Mouse (Mus musculus) liver, embryonic 13.5 days (tissue): ENCODE measurements at regions not wholly inside any gene's neighbourhood (a gene's known extent, or its start where the extent isn't known, plus 50 kb on each side); places are given as distances from the start of the nearest gene placed in this dataset.

Source experiments
- ATAC-seq: fragments of 200-750 bp; cut with Nextera tagmentation; 2 replicates; pipeline ENCODE4 v1.8.0; 2017; ENCODE audit warnings: low read depth, mild to moderate bottlenecking, moderate number of reproducible peaks, moderate library complexity
- DNase-seq: peaks from one replicate; pipeline ENCODE4 v3.0.0; 2022
- H3K27ac ChIP-seq: fragments of 300-500 bp; sonication (generic); 2 replicates; pipeline ENCODE4 v1.5.1; 2015; ENCODE audit warnings: moderate library complexity, mild to moderate bottlenecking, inconsistent platforms
- H3K27me3 ChIP-seq: fragments of 300-500 bp; sonication (generic); 2 replicates; pipeline ENCODE4 v1.6.1; 2015; ENCODE audit warnings: mild to moderate bottlenecking, inconsistent platforms
- H3K36me3 ChIP-seq: fragments of 300-500 bp; sonication (generic); 2 replicates; pipeline ENCODE4 v1.6.1; 2015; ENCODE audit warnings: mild to moderate bottlenecking, inconsistent platforms
- H3K4me1 ChIP-seq: fragments of 300-500 bp; sonication (generic); replicated peaks from 2 replicates; pipeline ENCODE4 v1.6.1; 2015; ENCODE audit warnings: inconsistent platforms
- H3K4me2 ChIP-seq: fragments of 300-500 bp; sonication (generic); 2 replicates; pipeline ENCODE4 v1.6.1; 2015; ENCODE audit warnings: inconsistent platforms, mild to moderate bottlenecking, moderate library complexity
- H3K4me3 ChIP-seq: fragments of 300-500 bp; sonication (generic); replicated peaks from 2 replicates; pipeline ENCODE4 v1.5.1; 2015; ENCODE audit warnings: mild to moderate bottlenecking, inconsistent platforms
- H3K9ac ChIP-seq: fragments of 300-500 bp; sonication (generic); 2 replicates; pipeline ENCODE4 v1.6.1; 2015; ENCODE audit warnings: mild to moderate bottlenecking, inconsistent platforms
- H3K9me3 ChIP-seq: fragments of 300-500 bp; sonication (generic); replicated peaks from 2 replicates; pipeline ENCODE4 v1.6.1; 2016; ENCODE audit warnings: inconsistent platforms
- WGBS: fragments of 180-500 bp; shearing (Covaris S2); methylation state at CpG from one replicate; pipeline ENCODE4 v1.1.7; 2015; ENCODE audit not compliant: insufficient replicate concordance; 5-methylcytosine and 5-hydroxymethylcytosine counted together

- H3K36me3 ChIP-seq: no peaks in the 10 kb centered on the region
- no peak for DNase-seq
- H3K27me3 ChIP-seq: no peaks in the 10 kb centered on the region
Measured at GRCm38 (mm10) chr8:127860376-127860775, 498.0 kb upstream of the Nrp1 start.

GRCm38 (mm10) chr8:127860891-127861290 is 497.5 kb upstream of the Nrp1 start:
- no peaks in the 10 kb centered on the region for H3K27me3 ChIP-seq
- DNase-seq (no peak), ATAC-seq (no peak)
- no peak overlapping the region for H3K4me3 ChIP-seq
- WGBS: 47% methylated on average over 3 of the region's 3 CpGs
- no peak overlapping the region for H3K27ac ChIP-seq
- no peak overlapping the region for H3K4me2 ChIP-seq
- H3K9ac ChIP-seq: no peak overlapping the region
- no peaks in the 10 kb centered on the region for H3K4me1 ChIP-seq
- no peaks in the 10 kb centered on the region for H3K36me3 ChIP-seq
- H3K9me3 ChIP-seq: no peaks in the 10 kb centered on the region

More at GRCm38 (mm10) chr8:127860376-127860775, 498.0 kb upstream of the Nrp1 start:
- Histone ChIP-seq H3K4me3 (no peak overlapping the region), H3K4me1 (no peaks in the 10 kb centered on the region), H3K27ac (no peak overlapping the region), H3K9ac (no peak overlapping the region), H3K4me2 (no peak overlapping the region), H3K9me3 (no peaks in the 10 kb centered on the region)
- no peak for ATAC-seq
- WGBS: 73% methylated on average over 3 of the region's 3 CpGs

- H3K4me3 ChIP-seq: no peak overlapping the region
- H3K27ac ChIP-seq: no peak overlapping the region
- WGBS: 39% methylated on average over 1 of the region's 1 CpGs
- H3K9me3 ChIP-seq: no peaks in the 10 kb centered on the region
- no peaks in the 10 kb centered on the region for H3K4me1 ChIP-seq
- no peak for DNase-seq
- H3K9ac ChIP-seq: no peak overlapping the region
- no peak for ATAC-seq
- H3K36me3 ChIP-seq: no peaks in the 10 kb centered on the region
- no peaks in the 10 kb centered on the region for H3K27me3 ChIP-seq
- H3K4me2 ChIP-seq: no peak overlapping the region
Measured at GRCm38 (mm10) chr8:127884641-127885040, 473.8 kb upstream of the Nrp1 start.

- H3K4me3 ChIP-seq: no peak overlapping the region
- ATAC-seq (no peak), DNase-seq (no peak)
- H3K36me3 ChIP-seq: no peaks in the 10 kb centered on the region
- no peaks in the 10 kb centered on the region for H3K4me1 ChIP-seq
- WGBS: 59% methylated on average over 3 of the region's 3 CpGs
- no peaks in the 10 kb centered on the region for H3K27me3 ChIP-seq
- H3K27ac ChIP-seq: no peak overlapping the region
- no peak overlapping the region for H3K9ac ChIP-seq
- H3K4me2 ChIP-seq: no peak overlapping the region
- H3K9me3 ChIP-seq: no peaks in the 10 kb centered on the region
Measured at GRCm38 (mm10) chr8:127885211-127885610, 473.2 kb upstream of the Nrp1 start.

GRCm38 (mm10) chr8:127885831-127886230 is 472.6 kb upstream of the Nrp1 start:
- no peak overlapping the region for H3K9ac ChIP-seq
- 48% methylated on average over 3 of the region's 3 CpGs for WGBS
- ATAC-seq: no peak

GRCm38 (mm10) chr8:127890729-127891128 is 467.7 kb upstream of the Nrp1 start:
- Histone ChIP-seq H3K4me3 (no peak overlapping the region), H3K4me2 (no peak overlapping the region), H3K9me3 (no peaks in the 10 kb centered on the region), H3K36me3 (no peaks in the 10 kb centered on the region), H3K27me3 (no peaks in the 10 kb centered on the region), H3K27ac (no peak overlapping the region), H3K4me1 (no peaks in the 10 kb centered on the region), H3K9ac (no peak overlapping the region)
- DNase-seq: no peak
- 68% methylated on average over 6 of the region's 6 CpGs for WGBS
- no peak for ATAC-seq

More at GRCm38 (mm10) chr8:127885831-127886230, 472.6 kb upstream of the Nrp1 start:
- Histone ChIP-seq H3K9me3 (no peaks in the 10 kb centered on the region), H3K4me3 (no peak overlapping the region), H3K4me2 (no peak overlapping the region), H3K27ac (no peak overlapping the region), H3K27me3 (no peaks in the 10 kb centered on the region), H3K4me1 (no peaks in the 10 kb centered on the region), H3K36me3 (no peaks in the 10 kb centered on the region)
- no peak for DNase-seq

GRCm38 (mm10) chr8:127894284-127894683 is 464.1 kb upstream of the Nrp1 start:
- H3K36me3 ChIP-seq: no peaks in the 10 kb centered on the region
- ATAC-seq (no peak), DNase-seq (no peak)

GRCm38 (mm10) chr8:127908436-127908835 is 450.0 kb upstream of the Nrp1 start:
- 66% methylated on average over 5 of the region's 5 CpGs for WGBS
- no peak overlapping the region for H3K4me3 ChIP-seq
- H3K9me3 ChIP-seq: no peaks in the 10 kb centered on the region
- no peak overlapping the region for H3K4me2 ChIP-seq
- H3K9ac ChIP-seq: no peak overlapping the region
- ATAC-seq (no peak), DNase-seq (no peak)
- no peaks in the 10 kb centered on the region for H3K4me1 ChIP-seq
- no peaks in the 10 kb centered on the region for H3K27me3 ChIP-seq
- H3K27ac ChIP-seq: no peak overlapping the region
- H3K36me3 ChIP-seq: no peaks in the 10 kb centered on the region

More at GRCm38 (mm10) chr8:127894284-127894683, 464.1 kb upstream of the Nrp1 start:
- Histone ChIP-seq H3K4me3 (no peak overlapping the region), H3K4me1 (no peaks in the 10 kb centered on the region), H3K4me2 (no peak overlapping the region), H3K9ac (no peak overlapping the region), H3K27me3 (no peaks in the 10 kb centered on the region), H3K9me3 (no peaks in the 10 kb centered on the region), H3K27ac (no peak overlapping the region)

- Histone ChIP-seq H3K9me3 (no peaks in the 10 kb centered on the region), H3K9ac (no peak overlapping the region), H3K4me3 (no peak overlapping the region), H3K36me3 (no peaks in the 10 kb centered on the region), H3K27ac (no peak overlapping the region), H3K4me2 (no peak overlapping the region), H3K27me3 (no peaks in the 10 kb centered on the region), H3K4me1 (no peaks in the 10 kb centered on the region)
- WGBS: 27% methylated on average over 2 of the region's 2 CpGs
- DNase-seq: no peak
- no peak for ATAC-seq
Measured at GRCm38 (mm10) chr8:127909580-127909979, 448.8 kb upstream of the Nrp1 start.

GRCm38 (mm10) chr8:127914086-127914485 is 444.3 kb upstream of the Nrp1 start:
- DNase-seq: no peak
- H3K9ac ChIP-seq: no peak overlapping the region
- ATAC-seq: no peak
- WGBS: 44% methylated on average over 3 of the region's 3 CpGs
- no peaks in the 10 kb centered on the region for H3K9me3 ChIP-seq
- H3K4me2 ChIP-seq: no peak overlapping the region
- H3K36me3 ChIP-seq: no peaks in the 10 kb centered on the region
- H3K27me3 ChIP-seq: no peaks in the 10 kb centered on the region
- H3K4me1 ChIP-seq: no peaks in the 10 kb centered on the region
- no peak overlapping the region for H3K27ac ChIP-seq
- H3K4me3 ChIP-seq: no peak overlapping the region

GRCm38 (mm10) chr8:127914914-127915313 is 443.5 kb upstream of the Nrp1 start:
- DNase-seq (no peak), ATAC-seq (no peak)
- H3K27me3 ChIP-seq: no peaks in the 10 kb centered on the region
- H3K4me3 ChIP-seq: no peak overlapping the region
- no peaks in the 10 kb centered on the region for H3K4me1 ChIP-seq
- H3K36me3 ChIP-seq: no peaks in the 10 kb centered on the region
- H3K9ac ChIP-seq: no peak overlapping the region
- WGBS: 58% methylated on average over 2 of the region's 2 CpGs
- H3K9me3 ChIP-seq: no peaks in the 10 kb centered on the region
- no peak overlapping the region for H3K4me2 ChIP-seq
- no peak overlapping the region for H3K27ac ChIP-seq

- 42% methylated on average over 2 of the region's 2 CpGs for WGBS
- DNase-seq: no peak
- ATAC-seq: no peak
Measured at GRCm38 (mm10) chr8:127915591-127916028, 442.8 kb upstream of the Nrp1 start.

More at GRCm38 (mm10) chr8:127915591-127916028, 442.8 kb upstream of the Nrp1 start:
- no peaks in the 10 kb centered on the region for H3K4me1 ChIP-seq
- H3K36me3 ChIP-seq: no peaks in the 10 kb centered on the region
- H3K9ac ChIP-seq: no peak overlapping the region
- H3K4me3 ChIP-seq: no peak overlapping the region
- H3K27me3 ChIP-seq: no peaks in the 10 kb centered on the region
- H3K4me2 ChIP-seq: no peak overlapping the region
- no peak overlapping the region for H3K27ac ChIP-seq
- H3K9me3 ChIP-seq: no peaks in the 10 kb centered on the region
